Mouse (Mus musculus): ENCODE results near the gene Mical3. TPM values are rescaled to one million over a fixed set of nuclear protein-coding genes. Genes with fewer than 3 reads are reported as not detected.

Mical3 gene
- total and polyA plus RNA-seq, 3 experiments = 52.1 to 127 (median 114) TPM

DNA sequence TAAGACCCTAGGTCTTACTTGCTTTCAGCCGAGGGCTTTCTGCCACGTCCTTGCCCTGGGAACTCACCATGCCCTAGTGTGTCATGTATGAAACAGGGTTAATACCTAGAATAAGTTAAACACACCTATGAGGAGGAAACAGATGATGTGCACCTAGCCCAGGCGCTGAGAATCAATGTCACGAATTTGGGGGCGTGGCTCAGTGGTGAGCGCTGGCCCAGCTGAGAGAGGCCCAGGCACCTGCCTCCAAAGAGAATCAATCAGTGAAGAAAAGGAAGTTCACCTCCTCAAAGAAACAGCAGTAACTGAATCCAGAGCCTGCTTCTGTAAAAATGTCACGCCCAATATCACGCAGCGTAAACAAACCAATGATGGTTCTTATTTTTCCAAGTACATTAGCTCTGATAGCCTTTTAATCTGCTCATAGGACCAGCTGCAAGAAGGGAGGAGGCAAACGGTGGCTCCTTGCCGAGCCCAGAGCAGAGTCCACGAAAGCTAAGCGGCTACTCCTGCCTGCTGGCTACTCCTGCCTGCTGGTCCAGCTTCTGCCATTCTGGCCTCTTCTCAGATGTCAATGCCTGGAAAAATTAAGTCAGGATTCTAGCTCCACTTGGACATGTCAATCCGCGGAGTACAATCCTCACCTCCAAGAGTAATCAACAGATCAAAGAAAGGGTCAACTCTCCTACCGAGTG lies 23.9 kb downstream of the Mical3 start:
- Histone ChIP-seq H3K36me3 (ENCODE audit: control insufficient read depth, insufficient read depth, low read length) (peaks cover 3% of the 10 kb centered on the region; the same call in 1 of the 2 replicates), H3K27ac (no peak overlapping the region), H3K79me2 (replicated peaks; ENCODE audit: control insufficient read depth, insufficient read depth, low read length) (peaks cover 2% of the 10 kb centered on the region; the same call in 1 of the 2 replicates), H3K27me3 (ENCODE audit: control insufficient read depth, insufficient read depth, low read length) (no peaks in the 10 kb centered on the region), H3K9ac (ENCODE audit: low read depth, low read length) (no peak overlapping the region), H3K4me3 (no peak overlapping the region), H3K4me1 (ENCODE audit: control insufficient read depth, insufficient read depth, low read length) (peaks cover 20% of the 10 kb centered on the region)
- intact Hi-C loops (cut with DNase I) = loop anchor here (5.0 kb wide), 2 partner anchors 40 to 60 kb away; no protein-coding TSS in a partner anchor
- WGBS = 81% methylated on average over 16 of the region's 16 CpGs
- DNase-seq = no peak
- TF ChIP-seq CTCF (IDR thresholded peaks at IDR 0.05) = no peak
- TF ChIP-seq EP300 (IDR thresholded peaks at IDR 0.05; ENCODE audit: insufficient read depth, low read depth, low read length) = no peak
- no peak for TF ChIP-seq POLR2A (IDR thresholded peaks at IDR 0.05; ENCODE audit: insufficient read depth, low read depth, low read length)

- intact Hi-C loops (cut with DNase I) = loop anchor here (5.0 kb wide), 2 partner anchors 38 to 58 kb away; no protein-coding TSS in a partner anchor
- no peak for DNase-seq
Measured at GRCm38 (mm10) chr6:121105726-121106125, 25.1 kb downstream of the Mical3 start.

DNA sequence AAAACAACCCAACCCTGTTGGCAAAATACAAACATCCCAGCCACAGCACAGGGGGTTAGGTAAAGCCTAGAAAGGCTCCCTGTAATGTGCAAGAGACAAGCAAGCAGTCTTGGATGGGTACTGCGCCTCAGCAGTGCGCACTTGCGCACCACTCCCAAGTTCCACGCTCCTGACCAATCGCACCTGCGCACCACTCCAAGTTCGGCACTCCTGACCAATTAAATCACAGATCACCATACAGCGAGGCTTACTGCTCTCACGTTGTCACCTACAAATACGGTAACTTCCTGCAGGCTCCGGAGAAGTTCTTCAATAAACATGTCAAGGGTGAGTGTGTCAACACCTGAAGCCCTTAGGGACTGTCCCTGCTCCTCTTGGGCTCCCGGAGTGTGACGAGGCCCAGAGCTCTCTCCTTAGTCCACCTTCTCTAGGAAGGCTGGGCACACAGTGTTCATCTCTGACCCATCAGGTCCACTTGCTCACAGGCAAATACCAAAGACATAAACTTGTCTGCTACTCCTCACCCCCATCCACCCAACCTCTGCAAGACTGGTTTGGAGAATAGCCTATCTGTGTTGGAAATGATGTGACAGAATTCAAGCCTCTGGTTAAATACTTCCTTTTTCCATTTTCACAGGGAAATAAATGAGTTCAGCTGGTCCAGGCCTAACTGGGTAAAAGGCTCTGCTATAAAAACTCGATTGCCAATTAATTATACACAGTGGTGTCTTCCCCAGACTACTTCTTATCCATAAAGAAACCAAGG lies 27.2 kb downstream of the Mical3 start:
- Histone ChIP-seq H3K27me3 (ENCODE audit: control insufficient read depth, insufficient read depth, low read length) (no peaks in the 10 kb centered on the region), H3K4me1 (ENCODE audit: control insufficient read depth, insufficient read depth, low read length) (peaks cover 24% of the 10 kb centered on the region), H3K27ac (peak overlapping the region; percentile 47), H3K79me2 (replicated peaks; ENCODE audit: control insufficient read depth, insufficient read depth, low read length) (peaks cover 4% of the 10 kb centered on the region; the same call in 1 of the 2 replicates), H3K4me3 (no peak overlapping the region), H3K36me3 (ENCODE audit: control insufficient read depth, insufficient read depth, low read length) (peaks cover 3% of the 10 kb centered on the region; the same call in 1 of the 2 replicates), H3K9ac (ENCODE audit: low read depth, low read length) (no peak overlapping the region)
- intact Hi-C loops (cut with DNase I) = no loop called here
- no peak for TF ChIP-seq CTCF (IDR thresholded peaks at IDR 0.05)
- no peak for TF ChIP-seq POLR2A (IDR thresholded peaks at IDR 0.05; ENCODE audit: insufficient read depth, low read depth, low read length)
- no peak for TF ChIP-seq EP300 (IDR thresholded peaks at IDR 0.05; ENCODE audit: insufficient read depth, low read depth, low read length)
- no peak for DNase-seq
- WGBS = 72% methylated on average over 14 of the region's 14 CpGs

More at GRCm38 (mm10) chr6:121105726-121106125, 25.1 kb downstream of the Mical3 start:
- H3K4me1 ChIP-seq (ENCODE audit: control insufficient read depth, insufficient read depth, low read length) = peaks cover 22% of the 10 kb centered on the region
- 44% methylated on average over 4 of the region's 4 CpGs for WGBS
- H3K27me3 ChIP-seq (ENCODE audit: control insufficient read depth, insufficient read depth, low read length) = no peaks in the 10 kb centered on the region
- no peak overlapping the region for H3K27ac ChIP-seq
- no peak for TF ChIP-seq CTCF (IDR thresholded peaks at IDR 0.05)
- TF ChIP-seq POLR2A (IDR thresholded peaks at IDR 0.05; ENCODE audit: insufficient read depth, low read depth, low read length) = no peak
- no peak for TF ChIP-seq EP300 (IDR thresholded peaks at IDR 0.05; ENCODE audit: insufficient read depth, low read depth, low read length)
- H3K9ac ChIP-seq (ENCODE audit: low read depth, low read length) = no peak overlapping the region
- peaks cover 3% of the 10 kb centered on the region; the same call in 1 of the 2 replicates for H3K36me3 ChIP-seq (ENCODE audit: control insufficient read depth, insufficient read depth, low read length)
- peaks cover 2% of the 10 kb centered on the region; the same call in 1 of the 2 replicates for H3K79me2 ChIP-seq (replicated peaks; ENCODE audit: control insufficient read depth, insufficient read depth, low read length)
- H3K4me3 ChIP-seq = no peak overlapping the region

DNA sequence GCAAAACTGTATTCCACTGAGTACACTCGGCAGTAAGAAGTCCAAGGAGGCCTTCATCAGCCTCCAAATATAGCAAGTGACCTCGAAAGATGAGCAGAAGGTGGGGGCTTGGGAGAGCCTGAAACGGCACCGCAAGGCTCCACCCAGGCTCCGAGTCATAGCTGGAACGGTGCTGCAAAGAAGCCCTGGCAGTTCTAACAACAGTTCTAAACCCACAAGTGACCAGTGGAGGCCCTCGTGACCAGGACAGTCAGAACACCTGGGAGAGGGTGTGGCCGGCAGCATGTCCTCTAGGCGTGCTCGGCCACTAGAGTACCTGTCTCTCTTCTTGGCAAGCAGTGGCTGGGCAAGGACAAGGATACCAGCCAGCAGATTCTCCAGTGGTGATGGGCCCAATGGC lies 27.9 kb downstream of the Mical3 start:
- peak overlapping the region; percentile 47 for H3K27ac ChIP-seq
- TF ChIP-seq CTCF (IDR thresholded peaks at IDR 0.05) = 0 out of 2 replicates have a peak, but pooled peaks have one; percentile 4
- TF ChIP-seq POLR2A (IDR thresholded peaks at IDR 0.05; ENCODE audit: insufficient read depth, low read depth, low read length) = no peak
- peaks cover 4% of the 10 kb centered on the region; the same call in 1 of the 2 replicates for H3K79me2 ChIP-seq (replicated peaks; ENCODE audit: control insufficient read depth, insufficient read depth, low read length)
- peaks cover 3% of the 10 kb centered on the region; the same call in 1 of the 2 replicates for H3K36me3 ChIP-seq (ENCODE audit: control insufficient read depth, insufficient read depth, low read length)
- H3K4me3 ChIP-seq = no peak overlapping the region
- H3K4me1 ChIP-seq (ENCODE audit: control insufficient read depth, insufficient read depth, low read length) = peaks cover 25% of the 10 kb centered on the region
- intact Hi-C loops (cut with DNase I) = no loop called here
- H3K27me3 ChIP-seq (ENCODE audit: control insufficient read depth, insufficient read depth, low read length) = no peaks in the 10 kb centered on the region
- 28% methylated on average over 10 of the region's 10 CpGs for WGBS
- peak in 1 of 2 experiments; percentile 51 for DNase-seq
- H3K9ac ChIP-seq (ENCODE audit: low read depth, low read length) = no peak overlapping the region

DNA sequence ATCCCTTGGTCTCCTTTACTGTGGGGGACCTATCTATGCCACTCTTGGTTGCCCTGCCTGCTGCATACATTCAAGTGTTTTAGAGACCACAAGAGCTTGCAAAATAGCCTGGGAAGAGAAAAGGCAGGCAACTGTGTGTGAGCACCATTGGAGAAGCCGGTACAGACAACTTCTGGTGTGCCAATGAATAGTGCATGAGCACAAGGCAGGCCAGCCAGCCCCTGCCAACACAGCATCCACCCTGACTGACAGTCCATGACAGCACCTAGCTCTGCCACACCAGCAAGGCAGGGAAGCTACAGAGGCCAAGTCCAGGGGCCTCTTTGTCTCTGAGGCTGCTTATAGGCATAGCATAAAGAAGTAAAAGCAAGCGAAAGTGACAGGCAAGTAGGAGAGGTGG lies 28.7 kb downstream of the Mical3 start:
- H3K4me1 ChIP-seq (ENCODE audit: control insufficient read depth, insufficient read depth, low read length) = peaks cover 27% of the 10 kb centered on the region
- 88% methylated on average over 2 of the region's 2 CpGs for WGBS
- intact Hi-C loops (cut with DNase I) = no loop called here

More for the DNA sequence above, 28.7 kb downstream of the Mical3 start:
- Histone ChIP-seq H3K36me3 (ENCODE audit: control insufficient read depth, insufficient read depth, low read length) (peaks cover 3% of the 10 kb centered on the region; the same call in 1 of the 2 replicates), H3K27me3 (ENCODE audit: control insufficient read depth, insufficient read depth, low read length) (no peaks in the 10 kb centered on the region), H3K79me2 (replicated peaks; ENCODE audit: control insufficient read depth, insufficient read depth, low read length) (peaks cover 4% of the 10 kb centered on the region; the same call in 1 of the 2 replicates), H3K4me3 (no peak overlapping the region), H3K9ac (ENCODE audit: low read depth, low read length) (no peak overlapping the region), H3K27ac (no peak overlapping the region; the same call in 1 of the 2 replicates)
- no peak for DNase-seq
- TF ChIP-seq CTCF (IDR thresholded peaks at IDR 0.05) (no peak), POLR2A (IDR thresholded peaks at IDR 0.05; ENCODE audit: insufficient read depth, low read depth, low read length) (no peak), EP300 (IDR thresholded peaks at IDR 0.05; ENCODE audit: insufficient read depth, low read depth, low read length) (no peak)
